Comparison of ENCODE assay signal across 8 mouse cellular contexts in genomic region chr9:61945973-61946611, GRCm38 (mm10). TPM values are rescaled to one million over a fixed set of nuclear protein-coding genes. Genes with fewer than 3 reads are reported as not detected.
A peak's percentile ranks its signal among the peaks of the same experiment; 100 is the strongest.
DNase-seq lines count a peak whose midpoint lies in the region; ATAC-seq and TF ChIP-seq lines count a peak whose summit lies in the region.

No protein-coding gene starts in this region.

- under 1% methylated on average over 37 of the region's 38 CpGs for WGBS in embryonic facial prominence, embryonic 15.5 days
- WGBS in intestine, embryonic 15.5 days, result under 1% methylated on average over 38 of the region's 38 CpGs
- under 1% methylated on average over 37 of the region's 38 CpGs for WGBS in lung, embryonic 16.5 days
- under 1% methylated on average over 38 of the region's 38 CpGs for WGBS in stomach, embryonic 15.5 days

- TF ChIP-seq POLR2A in ES-Bruce4 (IDR thresholded peaks at IDR 0.05; ENCODE audit: insufficient read depth, low read length), result no peak

- ATAC-seq in frontal cortex, adult (ENCODE audit: low TSS enrichment), result peak; percentile 39; the same call in 1 of the 2 replicates
- peak; percentile 82 for ATAC-seq in embryonic facial prominence, embryonic 15.5 days (ENCODE audit: insufficient number of reproducible peaks, low FRiP score, low TSS enrichment, low read depth)
- ATAC-seq in intestine, embryonic 15.5 days, result peak; percentile 82
- peak; percentile 72 for ATAC-seq in lung, embryonic 16.5 days (ENCODE audit: low read depth)
- peak; percentile 74 for ATAC-seq in stomach, embryonic 15.5 days (ENCODE audit: insufficient read depth, low FRiP score, low read depth)

- DNase-seq in frontal cortex, postnatal 25 days (ENCODE audit: low spot score in 2 of 2), result no peak
- DNase-seq in adrenal gland, postnatal 10 days, result no peak

- TF ChIP-seq CTCF in ES-Bruce4 (IDR thresholded peaks at IDR 0.05; ENCODE audit: low read depth, low read length), result no peak

- H3K9me3 ChIP-seq in ES-Bruce4 (replicated peaks; ENCODE audit: control insufficient read depth, insufficient read depth, low read length, poor library complexity, severe bottlenecking), result no peaks in the 10 kb centered on the region
- no peaks in the 10 kb centered on the region for H3K9me3 ChIP-seq in embryonic facial prominence, embryonic 15.5 days (replicated peaks)
- H3K9me3 ChIP-seq in intestine, embryonic 15.5 days, result no peaks in the 10 kb centered on the region
- no peaks in the 10 kb centered on the region for H3K9me3 ChIP-seq in lung, embryonic 16.5 days (ENCODE audit: control insufficient read depth, low read length)
- H3K9me3 ChIP-seq in stomach, embryonic 15.5 days, result no peaks in the 10 kb centered on the region

- H3K36me3 ChIP-seq in ES-Bruce4 (ENCODE audit: control insufficient read depth, insufficient read depth, low read length, poor library complexity, severe bottlenecking), result peaks cover 24% of the 10 kb centered on the region
- peaks cover 3% of the 10 kb centered on the region for H3K36me3 ChIP-seq in embryonic facial prominence, embryonic 15.5 days
- H3K36me3 ChIP-seq in intestine, embryonic 15.5 days, result peaks cover 6% of the 10 kb centered on the region; the same call in 1 of the 2 replicates
- peaks cover 10% of the 10 kb centered on the region; the same call in 1 of the 2 replicates for H3K36me3 ChIP-seq in lung, embryonic 16.5 days (ENCODE audit: control insufficient read depth, insufficient read depth, low read length)
- peaks cover 5% of the 10 kb centered on the region; the same call in 1 of the 2 replicates for H3K36me3 ChIP-seq in stomach, embryonic 15.5 days

- peak overlapping the region; percentile 67 for H3K4me3 ChIP-seq in ES-Bruce4 (ENCODE audit: low read depth, low read length)
- peak overlapping the region; percentile 82 for H3K4me3 ChIP-seq in embryonic facial prominence, embryonic 15.5 days (replicated peaks)
- H3K4me3 ChIP-seq in intestine, embryonic 15.5 days (replicated peaks), result peak overlapping the region; percentile 86
- H3K4me3 ChIP-seq in lung, embryonic 16.5 days (ENCODE audit: low read length), result peak overlapping the region; percentile 88
- peak overlapping the region; percentile 75 for H3K4me3 ChIP-seq in stomach, embryonic 15.5 days (replicated peaks)

- peak overlapping the region; percentile 21 for H3K27ac ChIP-seq in ES-Bruce4 (ENCODE audit: insufficient read depth, low read length)
- H3K27ac ChIP-seq in embryonic facial prominence, embryonic 15.5 days (replicated peaks), result peak overlapping the region; percentile 58; the same call in 1 of the 2 replicates
- H3K27ac ChIP-seq in intestine, embryonic 15.5 days, result peak overlapping the region; percentile 90
- peak overlapping the region; percentile 91 for H3K27ac ChIP-seq in lung, embryonic 16.5 days (ENCODE audit: low read length)
- H3K27ac ChIP-seq in stomach, embryonic 15.5 days, result peak overlapping the region; percentile 82

- peak overlapping the region; percentile 99 for H3K4me2 ChIP-seq in embryonic facial prominence, embryonic 15.5 days (replicated peaks)
- H3K4me2 ChIP-seq in intestine, embryonic 15.5 days (replicated peaks), result peak overlapping the region; percentile 97
- peak overlapping the region; percentile 94 for H3K4me2 ChIP-seq in lung, embryonic 16.5 days (ENCODE audit: low read depth, low read length)
- H3K4me2 ChIP-seq in stomach, embryonic 15.5 days, result peak overlapping the region; percentile 97

- H3K4me1 ChIP-seq in ES-Bruce4 (ENCODE audit: control insufficient read depth, insufficient read depth, low read length), result peaks cover 3% of the 10 kb centered on the region
- peaks cover 16% of the 10 kb centered on the region; the same call in 1 of the 2 replicates for H3K4me1 ChIP-seq in embryonic facial prominence, embryonic 15.5 days
- no peaks in the 10 kb centered on the region for H3K4me1 ChIP-seq in intestine, embryonic 15.5 days (replicated peaks)
- peaks cover 12% of the 10 kb centered on the region for H3K4me1 ChIP-seq in lung, embryonic 16.5 days (replicated peaks; ENCODE audit: control insufficient read depth, insufficient read depth, low read length)
- H3K4me1 ChIP-seq in stomach, embryonic 15.5 days, result peaks cover 3% of the 10 kb centered on the region; the same call in 1 of the 2 replicates

- no peak for TF ChIP-seq EP300 in ES-Bruce4 (IDR thresholded peaks at IDR 0.05; ENCODE audit: insufficient read depth, low read depth, low read length)

- H3K27me3 ChIP-seq in ES-Bruce4 (ENCODE audit: control insufficient read depth, insufficient read depth, low read length, poor library complexity, severe bottlenecking), result no peaks in the 10 kb centered on the region
- no peaks in the 10 kb centered on the region for H3K27me3 ChIP-seq in embryonic facial prominence, embryonic 15.5 days
- no peaks in the 10 kb centered on the region for H3K27me3 ChIP-seq in intestine, embryonic 15.5 days (replicated peaks)
- no peaks in the 10 kb centered on the region for H3K27me3 ChIP-seq in lung, embryonic 16.5 days (ENCODE audit: control insufficient read depth, insufficient read depth, low read depth, low read length)
- H3K27me3 ChIP-seq in stomach, embryonic 15.5 days (replicated peaks), result no peaks in the 10 kb centered on the region

- peak overlapping the region; percentile 65 for H3K9ac ChIP-seq in ES-Bruce4 (ENCODE audit: low read depth, poor library complexity, severe bottlenecking)
- peak overlapping the region; percentile 73 for H3K9ac ChIP-seq in embryonic facial prominence, embryonic 15.5 days
- peak overlapping the region; percentile 74 for H3K9ac ChIP-seq in intestine, embryonic 15.5 days
- H3K9ac ChIP-seq in lung, embryonic 16.5 days (ENCODE audit: low read length), result peak overlapping the region; percentile 89
- peak overlapping the region; percentile 58 for H3K9ac ChIP-seq in stomach, embryonic 15.5 days

RNA-seq across cellular contexts. Expression of gene Kif23, which starts 0.5 kb away (rescaled TPM):
- 165 and 182 TPM in 2 replicates for polyA plus RNA-seq in ES-Bruce4 (2011; ENCODE audit: insufficient read depth, insufficient read length, low read depth, missing spikeins)
- polyA plus RNA-seq in embryonic facial prominence, embryonic 15.5 days (2015; fragmentation: Nextera tagmentation; extraction: Ambion mirVana), result 82.9 and 92.3 TPM in 2 replicates
- polyA plus RNA-seq in intestine, embryonic 15.5 days (2015; fragmentation: Nextera tagmentation; extraction: Ambion mirVana), result 83.2 and 92.6 TPM in 2 replicates
- 138 and 146 TPM in 2 replicates for polyA plus RNA-seq in lung, embryonic 16.5 days (2015; fragmentation: Nextera tagmentation; extraction: Ambion mirVana)
- polyA plus RNA-seq in stomach, embryonic 15.5 days (2015; fragmentation: Nextera tagmentation; extraction: Ambion mirVana), result 106 and 112 TPM in 2 replicates
- 10 to 100 TPM; 21.5 to 38.3 TPM for total RNA-seq in adrenal gland, postnatal 10 days (2021)

RNA-seq across cellular contexts. Expression of gene Rplp1, which starts 31.8 kb away (rescaled TPM):
- polyA plus RNA-seq in ES-Bruce4 (2011; ENCODE audit: insufficient read depth, insufficient read length, low read depth, missing spikeins), result 6,021 and 6,375 TPM in 2 replicates
- 1,591 and 1,650 TPM in 2 replicates for polyA plus RNA-seq in embryonic facial prominence, embryonic 15.5 days (2015; fragmentation: Nextera tagmentation; extraction: Ambion mirVana)
- polyA plus RNA-seq in intestine, embryonic 15.5 days (2015; fragmentation: Nextera tagmentation; extraction: Ambion mirVana), result 1,374 and 1,471 TPM in 2 replicates
- 1,274 and 1,299 TPM in 2 replicates for polyA plus RNA-seq in lung, embryonic 16.5 days (2015; fragmentation: Nextera tagmentation; extraction: Ambion mirVana)
- 1,334 and 1,421 TPM in 2 replicates for polyA plus RNA-seq in stomach, embryonic 15.5 days (2015; fragmentation: Nextera tagmentation; extraction: Ambion mirVana)
- 1,000 to 10,000 TPM; 2,187 to 2,232 TPM for total RNA-seq in adrenal gland, postnatal 10 days (2021)

Comparison
In these comparisons a context has a peak if more than half of its experiments do, and no peak if none do; other contexts are left out.
1. H3K27ac ChIP-seq: peak in every context shown above with its lines; median percentile 91 in lung, embryonic 16.5 days; 90 in intestine, embryonic 15.5 days; 82 in stomach, embryonic 15.5 days; 58 in embryonic facial prominence, embryonic 15.5 days; 21 in ES-Bruce4.